Mouse (Mus musculus): ENCODE data around the gene Nccrp1.

DNA sequence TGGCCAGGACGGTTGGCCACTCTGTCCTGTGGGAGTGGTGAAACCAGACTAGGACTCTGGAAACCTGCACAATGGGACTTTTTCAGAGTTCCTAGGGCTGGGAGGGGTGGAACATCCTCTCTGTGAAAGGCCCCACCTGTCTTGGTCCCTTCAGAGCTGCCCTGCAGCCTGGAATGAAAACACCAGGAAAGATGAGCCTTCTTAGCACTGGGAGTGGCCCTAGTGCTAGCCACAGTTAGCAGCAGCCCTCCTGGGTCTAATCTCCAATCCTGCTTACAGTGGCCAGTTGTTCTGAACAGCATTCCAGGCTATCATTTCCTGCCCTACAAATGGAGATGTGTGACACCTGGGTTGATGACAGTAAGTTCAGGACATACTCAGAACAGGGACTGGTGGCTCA lies 44.8 kb upstream of the Nccrp1 start:
- TF ChIP-seq CTCF (IDR thresholded peaks at IDR 0.05): no peak
- TF ChIP-seq EP300 (IDR thresholded peaks at IDR 0.05): no peak

Data from lung, postnatal 0 days (tissue).